Mouse (Mus musculus): ENCODE measurements at regions not wholly inside any gene's neighbourhood (a gene's known extent, or its start where the extent isn't known, plus 50 kb on each side); places are given as distances from the start of the nearest gene placed in this dataset.

DNA sequence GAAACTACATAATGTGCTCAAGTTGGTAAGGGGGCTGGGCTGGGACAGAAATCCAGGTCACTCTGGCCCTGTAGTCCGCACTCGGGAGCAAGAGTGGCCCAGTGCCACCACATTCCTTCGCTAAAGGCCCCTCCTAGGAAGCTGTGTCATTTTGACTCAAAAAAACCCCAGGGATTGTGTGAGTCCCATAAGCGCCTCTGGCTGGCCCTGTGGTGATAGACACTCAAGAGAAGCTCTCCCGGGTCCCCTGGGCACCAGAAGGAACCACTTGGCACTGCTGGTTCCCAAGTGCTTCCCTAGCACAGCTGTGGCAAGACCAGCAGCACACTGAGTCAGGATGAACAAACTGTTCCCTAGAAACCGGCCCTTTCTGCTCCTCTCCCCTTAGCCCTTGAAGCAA is 93.1 kb upstream of the Smarca2 start:
- no peak for TF ChIP-seq CTCF (IDR thresholded peaks at IDR 0.05; ENCODE audit: control insufficient read depth, insufficient read depth, low read length)
- TF ChIP-seq POLR2A (IDR thresholded peaks at IDR 0.05; ENCODE audit: borderline replicate concordance, control insufficient read depth, low read depth, low read length), result no peak

Measured in bone marrow, adult 2 months (tissue).